Mouse (Mus musculus) embryo, embryonic 9.5 days (tissue): Measurements from ENCODE around the gene Sdf4.

ENCODE experiments used
- DNase-seq: peaks from one replicate; pipeline ENCODE4 v3.0.0-alpha.2; 2017; ENCODE audit errors: extremely low spot score

Gene Sdf4

GRCm38 (mm10) chr4:156008369-156008768, 15.7 kb downstream of the Sdf4 start:
- no peak for DNase-seq

- DNase-seq, result no peak
Observed at GRCm38 (mm10) chr4:156013637-156014036, 21.0 kb downstream of the Sdf4 start, which contains the start of gene Tnfrsf4. Tnfrsf4 (plus strand) TSS chr4:156013843.

- DNase-seq, result no peak
Observed at GRCm38 (mm10) chr4:156014436-156014835, 21.8 kb downstream of the Sdf4 start.

- no peak for DNase-seq
Observed at GRCm38 (mm10) chr4:156019771-156020170, 27.1 kb downstream of the Sdf4 start.

GRCm38 (mm10) chr4:156021381-156021780, 28.7 kb downstream of the Sdf4 start:
- no peak for DNase-seq

- no peak for DNase-seq
Observed at GRCm38 (mm10) chr4:156021942-156022419, 29.3 kb downstream of the Sdf4 start.

GRCm38 (mm10) chr4:156023520-156023919, 30.8 kb downstream of the Sdf4 start:
- DNase-seq, result no peak

- no peak for DNase-seq
Observed at GRCm38 (mm10) chr4:156024184-156024583, 31.5 kb downstream of the Sdf4 start.

GRCm38 (mm10) chr4:156026013-156026412, 33.3 kb downstream of the Sdf4 start, which contains the start of gene Tnfrsf18:
Tnfrsf18 (plus strand) TSS chr4:156026164.
- no peak for DNase-seq

GRCm38 (mm10) chr4:156028580-156028979, 35.9 kb downstream of the Sdf4 start:
- DNase-seq, result no peak

- DNase-seq, result no peak
Observed at GRCm38 (mm10) chr4:156030651-156031118, 38.0 kb downstream of the Sdf4 start.

- no peak for DNase-seq
Observed at GRCm38 (mm10) chr4:156031255-156031592, 38.6 kb downstream of the Sdf4 start.

- DNase-seq, result peak; percentile 86
Observed at GRCm38 (mm10) chr4:156031593-156032391, 39.1 kb downstream of the Sdf4 start.

- no peak for DNase-seq
Observed at GRCm38 (mm10) chr4:156032856-156033255, 40.2 kb downstream of the Sdf4 start.

GRCm38 (mm10) chr4:156033476-156034119, 40.9 kb downstream of the Sdf4 start:
- DNase-seq, result peak; percentile 49

- DNase-seq, result no peak
Observed at GRCm38 (mm10) chr4:156034301-156034700, 41.6 kb downstream of the Sdf4 start.

- no peak for DNase-seq
Observed at GRCm38 (mm10) chr4:156034901-156035300, 42.2 kb downstream of the Sdf4 start.

GRCm38 (mm10) chr4:156044754-156045153, 52.1 kb downstream of the Sdf4 start:
- no peak for DNase-seq

GRCm38 (mm10) chr4:156049779-156050178, 57.1 kb downstream of the Sdf4 start:
- DNase-seq, result no peak

- DNase-seq, result no peak
Observed at GRCm38 (mm10) chr4:156050391-156050980, 57.8 kb downstream of the Sdf4 start.

- DNase-seq, result no peak
Observed at GRCm38 (mm10) chr4:156053113-156053512, 60.4 kb downstream of the Sdf4 start.

- DNase-seq, result no peak
Observed at GRCm38 (mm10) chr4:156054130-156054529, 61.5 kb downstream of the Sdf4 start.
